ENCODE assay signal across 9 mouse cellular contexts in the genomic region with DNA sequence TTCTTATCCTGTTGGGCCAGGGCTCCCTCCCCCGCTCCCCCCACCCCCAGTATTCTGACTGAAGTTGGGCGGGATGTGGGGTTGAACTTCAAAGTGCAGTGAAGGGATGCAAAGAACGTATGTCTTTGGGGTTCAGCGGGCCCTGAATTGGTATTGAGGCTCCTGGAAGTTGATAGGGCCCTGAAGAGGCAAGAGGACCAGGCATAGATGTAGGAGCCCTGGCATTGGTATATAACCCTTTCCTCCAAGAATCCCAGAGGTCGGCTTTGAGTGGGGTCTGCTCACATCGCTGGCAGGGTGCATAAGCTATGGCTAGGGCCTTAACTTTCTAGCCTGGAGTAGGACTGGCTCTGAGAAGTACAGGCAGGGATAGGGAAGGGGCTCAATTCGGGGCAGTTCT. TPM values are rescaled to one million over a fixed set of nuclear protein-coding genes. Genes with fewer than 3 reads are reported as not detected.
DNase-seq lines count a peak whose midpoint lies in the region; ATAC-seq lines count a peak whose summit lies in the region.
"Had no signal": no experiment of that assay in that cellular context is flagged by ENCODE, and none has a peak within 500 bp of the region (broad histone marks: within the 10 kb centered on the region; RNA-seq: fewer than 3 reads in every experiment).

No protein-coding gene starts in this region.

- no peaks in the 10 kb centered on the region for H3K27me3 ChIP-seq in kidney, embryonic 16.5 days (ENCODE audit: insufficient read depth, low read length)
- peaks cover 22% of the 10 kb centered on the region for H3K27me3 ChIP-seq in forebrain, embryonic 10.5 days (ENCODE audit: poor library complexity, severe bottlenecking)
- no peaks in the 10 kb centered on the region for H3K27me3 ChIP-seq in intestine, embryonic 14.5 days (replicated peaks; ENCODE audit: control insufficient read depth, insufficient read depth, low read length)
- no peaks in the 10 kb centered on the region for H3K27me3 ChIP-seq in neural tube, embryonic 12.5 days (replicated peaks)

- WGBS in kidney, embryonic 16.5 days: 15% methylated on average over 7 of the region's 7 CpGs
- 18% methylated on average over 7 of the region's 7 CpGs for WGBS in forebrain, embryonic 10.5 days
- WGBS in intestine, embryonic 14.5 days: 16% methylated on average over 7 of the region's 7 CpGs
- WGBS in neural tube, embryonic 12.5 days: 17% methylated on average over 7 of the region's 7 CpGs

- ATAC-seq in kidney, embryonic 16.5 days (ENCODE audit: low FRiP score, low TSS enrichment): peak; percentile 62
- no peak; the same call in 1 of the 2 replicates for ATAC-seq in intestine, embryonic 14.5 days (replicated peaks; ENCODE audit: low FRiP score, low TSS enrichment, low read depth)
- peak; percentile 44; the same call in 1 of the 2 replicates for ATAC-seq in neural tube, embryonic 12.5 days (ENCODE audit: low FRiP score, low read depth)

- H3K4me3 ChIP-seq in kidney, embryonic 16.5 days (ENCODE audit: low read length): peak overlapping the region; percentile 48
- peak overlapping the region; percentile 51 for H3K4me3 ChIP-seq in forebrain, embryonic 10.5 days
- no peak overlapping the region for H3K4me3 ChIP-seq in intestine, embryonic 14.5 days (ENCODE audit: low read depth, low read length)
- peak overlapping the region; percentile 37; the same call in 1 of the 2 replicates for H3K4me3 ChIP-seq in neural tube, embryonic 12.5 days

- H3K36me3 ChIP-seq in kidney, embryonic 16.5 days (ENCODE audit: insufficient read depth, low read length): no peaks in the 10 kb centered on the region
- H3K36me3 ChIP-seq in forebrain, embryonic 10.5 days (replicated peaks): no peaks in the 10 kb centered on the region
- H3K36me3 ChIP-seq in intestine, embryonic 14.5 days (ENCODE audit: control insufficient read depth, insufficient read depth, low read length): 0 out of 2 replicates have a peak, but pooled peaks cover 3% of the 10 kb centered on the region
- H3K36me3 ChIP-seq in neural tube, embryonic 12.5 days: no peaks in the 10 kb centered on the region

- DNase-seq in kidney, postnatal 36 days: no peak
- no peak for DNase-seq in forebrain, embryonic 10.5 days (ENCODE audit: extremely low spot score, low spot score)
- no peak for DNase-seq in intestine, embryonic 14.5 days (ENCODE audit: low spot score)
- no peak for DNase-seq in adrenal gland, postnatal 4 days (ENCODE audit: low spot score in 2 of 2)
- DNase-seq in adrenal gland, postnatal 36 days: no peak
- no peak for DNase-seq in cerebellum, adult 11-12 months

- H3K27ac ChIP-seq in kidney, embryonic 16.5 days (ENCODE audit: low read length): peak overlapping the region; percentile 40; the same call in 1 of the 2 replicates
- peak overlapping the region; percentile 81 for H3K27ac ChIP-seq in forebrain, embryonic 10.5 days
- H3K27ac ChIP-seq in intestine, embryonic 14.5 days (ENCODE audit: low read depth): peak overlapping the region; percentile 85
- no peak overlapping the region for H3K27ac ChIP-seq in neural tube, embryonic 12.5 days

- no peaks in the 10 kb centered on the region for H3K9me3 ChIP-seq in kidney, embryonic 16.5 days (ENCODE audit: low read length)
- H3K9me3 ChIP-seq in forebrain, embryonic 10.5 days: no peaks in the 10 kb centered on the region
- no peaks in the 10 kb centered on the region for H3K9me3 ChIP-seq in intestine, embryonic 14.5 days (ENCODE audit: control insufficient read depth, low read length)
- no peaks in the 10 kb centered on the region for H3K9me3 ChIP-seq in neural tube, embryonic 12.5 days

- peak overlapping the region; percentile 63 for H3K4me2 ChIP-seq in kidney, embryonic 16.5 days (replicated peaks; ENCODE audit: low read depth, low read length)
- H3K4me2 ChIP-seq in intestine, embryonic 14.5 days (ENCODE audit: low read length): peak overlapping the region; percentile 80
- peak overlapping the region; percentile 68 for H3K4me2 ChIP-seq in neural tube, embryonic 12.5 days (replicated peaks)

- H3K4me1 ChIP-seq in kidney, embryonic 16.5 days (ENCODE audit: insufficient read depth, low read length): peaks cover 7% of the 10 kb centered on the region; the same call in 1 of the 2 replicates
- peaks cover 15% of the 10 kb centered on the region for H3K4me1 ChIP-seq in forebrain, embryonic 10.5 days
- H3K4me1 ChIP-seq in intestine, embryonic 14.5 days (replicated peaks; ENCODE audit: control insufficient read depth, insufficient read depth, low read length): peaks cover 18% of the 10 kb centered on the region
- H3K4me1 ChIP-seq in neural tube, embryonic 12.5 days: peaks cover 7% of the 10 kb centered on the region

- H3K9ac ChIP-seq in kidney, embryonic 16.5 days (replicated peaks; ENCODE audit: low read length): no peak overlapping the region
- no peak overlapping the region; the same call in 1 of the 2 replicates for H3K9ac ChIP-seq in intestine, embryonic 14.5 days (ENCODE audit: low read length)
- H3K9ac ChIP-seq in neural tube, embryonic 12.5 days: no peak overlapping the region

RNA-seq across cellular contexts. Expression of a gene that starts 0.3 kb away (rescaled TPM):
- polyA plus RNA-seq in kidney, embryonic 16.5 days (2015; fragmentation: Nextera tagmentation; extraction: Ambion mirVana): 68.6 and 91.3 TPM in 2 replicates
- 5.4 and 5.9 TPM in 2 replicates for polyA plus RNA-seq in forebrain, embryonic 10.5 days (2016; fragmentation: Nextera tagmentation; extraction: Ambion mirVana)
- 164 and 184 TPM in 2 replicates for polyA plus RNA-seq in intestine, embryonic 14.5 days (2014; fragmentation: Nextera tagmentation; extraction: Ambion mirVana)
- 30.9 and 31.0 TPM in 2 replicates for polyA plus RNA-seq in neural tube, embryonic 12.5 days (2016; fragmentation: Nextera tagmentation; extraction: Ambion mirVana)
- 100 to 1,000 TPM; 175 to 182 TPM for total RNA-seq in adrenal gland, postnatal 4 days (2021)
- total RNA-seq in adrenal gland, postnatal 36 days (2021): 10 to 100 TPM; 37.3 to 74.0 TPM

RNA-seq across cellular contexts. Expression of a gene that starts 48.3 kb away (rescaled TPM):
- polyA plus RNA-seq in kidney, embryonic 16.5 days (2015; fragmentation: Nextera tagmentation; extraction: Ambion mirVana): 0.41 and 0.46 TPM in 2 replicates
- not detected in 2 replicates for polyA plus RNA-seq in forebrain, embryonic 10.5 days (2016; fragmentation: Nextera tagmentation; extraction: Ambion mirVana)
- polyA plus RNA-seq in intestine, embryonic 14.5 days (2014; fragmentation: Nextera tagmentation; extraction: Ambion mirVana): 0.11 TPM in 1 of 2 replicates, not detected in the other
- 0.34 TPM in 1 of 2 replicates, not detected in the other for polyA plus RNA-seq in neural tube, embryonic 12.5 days (2016; fragmentation: Nextera tagmentation; extraction: Ambion mirVana)
- 10 to 100 TPM in 1 of 2 experiments, under 1 TPM in 1; 0.62 to 16.4 TPM for total RNA-seq in adrenal gland, postnatal 4 days (2021)
- total RNA-seq in adrenal gland, postnatal 36 days (2021): under 1 TPM in 1 of 2 experiments, not detected in 1; 0.53 TPM
- total RNA-seq: adrenal gland, postnatal 25 days had no signal
